Mouse (Mus musculus): ENCODE results near the gene Gm13272.

DNA sequence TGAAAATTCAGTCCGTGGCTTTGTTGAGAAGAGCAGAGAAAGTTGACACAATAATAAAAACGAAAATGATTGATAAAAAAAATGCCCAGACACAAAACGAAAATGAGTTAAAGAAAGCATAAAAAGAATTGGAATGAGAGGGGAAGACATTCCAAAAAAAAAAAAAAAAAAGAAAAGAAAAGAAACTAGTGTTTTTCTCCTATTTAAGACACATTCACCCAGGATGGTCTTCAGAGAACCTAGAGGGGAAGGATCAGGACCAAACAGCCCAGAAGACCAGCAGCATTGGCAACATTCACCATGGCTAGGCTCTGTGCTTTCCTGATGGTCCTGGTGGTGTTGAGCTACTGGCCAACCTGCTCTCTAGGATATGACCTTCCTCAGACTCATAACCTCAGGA is 36.3 kb downstream of the Gm13272 start, which contains the start of gene Ifna7:
- no peak for TF ChIP-seq POLR2A (IDR thresholded peaks at IDR 0.05; ENCODE audit: insufficient read length, low read depth)
- no peak for TF ChIP-seq MAX (IDR thresholded peaks at IDR 0.05; ENCODE audit: low read depth)
- TF ChIP-seq MYOG (IDR thresholded peaks at IDR 0.05; ENCODE audit: control insufficient read depth in 1 of 3, insufficient read depth in 1 of 3, insufficient read length in 2 of 3, low read depth in 2 of 3), result no peak
- no peak for TF ChIP-seq POLR2AphosphoS2 (IDR thresholded peaks at IDR 0.05; ENCODE audit: insufficient read length, low read depth)
- no peak for TF ChIP-seq MYOD1 (IDR thresholded peaks at IDR 0.05; ENCODE audit: control insufficient read depth in 1 of 3, insufficient read length in 2 of 3, low read depth in 2 of 3)

Data from myocyte (in vitro differentiated cells).